Mouse (Mus musculus) kidney, adult 2 months (tissue): Measurements from ENCODE around the gene Ppp1r12b.

Experiments used
- CTCF ChIP-seq: fragments of 200-500 bp; conservative IDR thresholded peaks from 2 replicates; pipeline ENCODE4 v1.5.1; 2011; ENCODE audit warnings: low read depth, mild to moderate bottlenecking, control low read depth, low read length, moderate library complexity, mixed read lengths; ENCODE audit not compliant: insufficient read depth, insufficient read length
- POLR2A ChIP-seq: fragments of 200-500 bp; IDR thresholded peaks from one replicate; pipeline ENCODE4 v1.6.1; 2011; ENCODE audit warnings: low read depth, low read length, control low read depth

- no peak for TF ChIP-seq POLR2A
- no peak for TF ChIP-seq CTCF
These were observed 17.2 kb upstream of the Ppp1r12b start for GRCm38 (mm10) chr1:134972920-134973319.
